Mouse (Mus musculus) thymus, adult 2 months (tissue): Measurements from ENCODE around the gene Eif3k. TPM values are rescaled to one million over a fixed set of nuclear protein-coding genes. Genes with fewer than 3 reads are reported as not detected.
A peak's percentile ranks its signal among the peaks of the same experiment; 100 is the strongest.

Experiments
- DNase-seq: peaks from one replicate; pipeline ENCODE4 v3.0.0; 2021
- H3K27ac ChIP-seq: fragments of 200-500 bp; 2 replicates; pipeline ENCODE4 v1.5.1; 2012; ENCODE audit warnings: low read length, control low read depth; ENCODE audit not compliant: control insufficient read depth, insufficient read depth
- H3K27me3 ChIP-seq: fragments of 200-500 bp; 2 replicates; pipeline ENCODE4 v1.6.1; 2012; ENCODE audit warnings: mild to moderate bottlenecking, low read length, moderate library complexity, mixed read lengths; ENCODE audit not compliant: control insufficient read depth, insufficient read depth
- H3K36me3 ChIP-seq: fragments of 200-500 bp; 2 replicates; pipeline ENCODE4 v1.6.1; 2012; ENCODE audit warnings: mild to moderate bottlenecking, low read length, moderate library complexity; ENCODE audit not compliant: control insufficient read depth, insufficient read depth
- H3K4me1 ChIP-seq: fragments of 200-500 bp; replicated peaks from 2 replicates; pipeline ENCODE4 v1.6.1; 2012; ENCODE audit warnings: low read length; ENCODE audit not compliant: control insufficient read depth, insufficient read depth
- H3K4me3 ChIP-seq: fragments of 200-500 bp; 2 replicates; pipeline ENCODE4 v1.5.1; 2012; ENCODE audit warnings: mild to moderate bottlenecking, low read length, control low read depth, moderate library complexity; ENCODE audit not compliant: control insufficient read depth, insufficient read depth
- CTCF ChIP-seq: fragments of 200-500 bp; IDR thresholded peaks from 2 replicates; pipeline ENCODE4 v1.5.1; 2012; ENCODE audit warnings: mild to moderate bottlenecking, control low read depth, low read length, moderate library complexity, borderline replicate concordance; ENCODE audit not compliant: control insufficient read depth, poor library complexity, insufficient read depth; ENCODE audit errors: extremely low read depth
- POLR2A ChIP-seq: fragments of 200-500 bp; IDR thresholded peaks from 2 replicates; pipeline ENCODE4 v1.6.1; 2012; ENCODE audit warnings: mild to moderate bottlenecking, low read length, control low read depth, moderate library complexity; ENCODE audit not compliant: control insufficient read depth, poor library complexity, insufficient read depth; ENCODE audit errors: extremely low read depth
- WGBS: fragments of 180-500 bp; shearing (Covaris S2); methylation state at CpG from one replicate; pipeline ENCODE4 v1.1.7; 2018; 5-methylcytosine and 5-hydroxymethylcytosine counted together
- polyA plus RNA-seq: library from polyadenylated mRNA; depleted of rRNA; stranded (reverse); fragments of >200 nt; gene quantifications from 2 replicates; pipeline ENCODE4 v1.2.3, GENCODE M21; 2012

Eif3k gene
- polyA plus RNA-seq, 1 experiment = 396 TPM

DNA sequence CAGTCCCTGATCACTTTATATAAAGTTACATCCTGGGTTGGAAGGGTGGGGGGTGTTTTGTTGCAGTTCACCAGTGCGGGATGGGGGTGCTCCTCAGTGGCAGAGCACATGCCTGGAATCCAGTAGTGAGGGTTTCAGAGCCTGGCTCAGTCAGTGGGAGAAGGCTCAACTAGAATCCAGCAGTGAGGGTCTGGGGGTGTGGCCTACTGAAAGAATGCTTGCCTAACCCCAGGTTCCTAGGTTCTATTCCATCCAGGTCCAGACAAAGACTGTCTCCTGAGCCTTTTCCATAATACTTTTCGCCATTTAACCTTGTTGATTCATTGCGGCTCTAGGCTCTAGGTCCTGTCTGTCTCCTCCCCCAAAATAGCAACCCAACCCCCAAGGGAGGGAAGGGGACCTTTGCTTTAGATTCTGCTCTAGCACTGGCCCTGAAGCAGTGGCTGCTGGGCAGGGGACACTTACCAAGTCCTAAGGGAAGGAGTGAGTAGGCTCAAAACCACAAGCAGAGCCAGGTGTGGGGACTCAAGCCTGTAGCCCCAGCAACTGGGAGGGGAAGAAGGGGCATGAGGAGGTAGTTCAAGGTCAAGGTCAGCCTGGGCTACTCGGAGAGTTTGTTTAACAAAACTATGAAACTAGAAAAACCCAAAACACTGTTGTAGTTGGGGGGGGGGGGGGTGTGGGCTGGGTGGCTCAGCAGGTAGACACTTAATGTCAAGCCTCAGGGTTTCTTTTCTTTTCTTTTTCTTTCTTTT, 14.7 kb downstream of the Eif3k start:
- H3K4me1 ChIP-seq = peaks cover 3% of the 10 kb centered on the region
- TF ChIP-seq CTCF (no peak), POLR2A (no peak)
- 90% methylated on average over 4 of the region's 4 CpGs for WGBS
- DNase-seq = no peak
- H3K27me3 ChIP-seq = no peaks in the 10 kb centered on the region
- H3K4me3 ChIP-seq = no peak overlapping the region
- no peak overlapping the region for H3K27ac ChIP-seq
- H3K36me3 ChIP-seq = 0 out of 2 replicates have a peak, but pooled peaks cover 5% of the 10 kb centered on the region

- DNase-seq = no peak
- H3K36me3 ChIP-seq = no peaks in the 10 kb centered on the region
- no peak for TF ChIP-seq POLR2A
- TF ChIP-seq CTCF = no peak
- H3K4me3 ChIP-seq = no peak overlapping the region
- H3K4me1 ChIP-seq = peaks cover 6% of the 10 kb centered on the region
- H3K27ac ChIP-seq = no peak overlapping the region
- H3K27me3 ChIP-seq = no peaks in the 10 kb centered on the region
- 91% methylated on average over 4 of the region's 5 CpGs for WGBS
These were observed 15.5 kb downstream of the Eif3k start for GRCm38 (mm10) chr7:28966181-28966580.

DNA sequence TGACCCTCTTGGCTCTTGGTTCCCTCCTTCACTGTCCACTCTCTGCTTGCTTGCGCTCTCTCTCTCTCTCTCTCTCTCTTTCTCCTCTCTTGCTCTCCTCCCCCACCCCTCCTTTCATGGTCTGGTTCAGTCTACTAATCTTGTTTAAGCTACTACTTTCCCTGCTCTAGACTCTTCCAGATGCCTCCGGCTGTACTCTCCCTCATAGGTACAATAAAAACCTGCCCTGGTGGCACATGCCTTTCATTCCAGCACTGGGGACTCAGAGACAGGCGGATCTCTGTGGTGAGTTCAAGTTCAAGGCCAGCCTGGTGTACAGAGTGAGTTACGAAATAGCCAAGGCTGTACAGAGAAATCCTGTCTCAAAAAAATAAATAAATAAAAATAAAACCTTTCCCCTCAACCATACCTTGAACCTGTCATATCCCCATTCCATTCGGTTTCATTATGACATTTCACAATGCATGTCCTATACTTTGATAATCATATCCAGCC, 16.3 kb downstream of the Eif3k start:
- DNase-seq = no peak
- Histone ChIP-seq H3K4me3 (no peak overlapping the region), H3K4me1 (peaks cover 12% of the 10 kb centered on the region), H3K27me3 (no peaks in the 10 kb centered on the region), H3K36me3 (no peaks in the 10 kb centered on the region), H3K27ac (no peak overlapping the region)
- 95% methylated on average over 5 of the region's 5 CpGs for WGBS
- no peak for TF ChIP-seq POLR2A

DNA sequence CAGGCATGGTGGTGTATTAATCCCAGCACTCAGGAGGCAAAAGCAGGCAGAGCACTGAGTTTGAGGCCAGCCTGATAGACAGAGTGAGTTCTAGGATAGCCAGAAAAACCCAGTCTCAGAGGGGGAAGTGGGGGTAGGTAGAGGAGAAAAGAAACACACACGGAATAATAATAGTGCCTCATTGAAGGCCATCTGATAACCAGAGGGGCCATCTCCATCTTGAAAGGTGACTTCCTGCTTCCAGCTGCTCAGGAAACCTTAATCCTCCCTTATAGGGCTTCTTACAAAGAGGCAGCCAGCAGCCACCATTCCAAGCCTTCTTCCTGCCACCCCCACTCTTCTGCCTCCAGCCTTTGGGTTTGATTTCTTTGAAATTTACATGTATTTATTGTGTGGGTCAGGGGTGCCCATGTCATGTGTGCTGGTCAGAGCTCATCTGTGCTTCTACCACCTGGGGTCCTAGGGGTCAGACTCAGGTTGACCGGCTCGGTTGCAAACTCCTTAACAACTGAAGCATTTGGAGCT, 18.2 kb downstream of the Eif3k start:
- Histone ChIP-seq H3K27me3 (no peaks in the 10 kb centered on the region), H3K36me3 (no peaks in the 10 kb centered on the region), H3K4me1 (peaks cover 19% of the 10 kb centered on the region), H3K4me3 (no peak overlapping the region), H3K27ac (no peak overlapping the region)
- DNase-seq = no peak
- 99% methylated on average over 3 of the region's 3 CpGs for WGBS
- TF ChIP-seq POLR2A = no peak
- no peak for TF ChIP-seq CTCF

GRCm38 (mm10) chr7:28961927-28962670, 19.6 kb downstream of the Eif3k start, which contains the start of gene Actn4:
Gene Actn4 (minus strand): TSS chr7:28962340.
- DNase-seq = peak; percentile 99
- WGBS = under 1% methylated on average over 76 of the region's 76 CpGs
- TF ChIP-seq POLR2A = peak; percentile 98
- TF ChIP-seq CTCF = peak; percentile 57; the same call in 1 of the 2 replicates
- Histone ChIP-seq H3K36me3 (no peaks in the 10 kb centered on the region), H3K27ac (no peak within 1 kb of the TSS), H3K27me3 (no peaks in the 10 kb centered on the region), H3K4me3 (peak within 1 kb of the TSS; percentile 71), H3K4me1 (peaks cover 24% of the 10 kb centered on the region)

DNA sequence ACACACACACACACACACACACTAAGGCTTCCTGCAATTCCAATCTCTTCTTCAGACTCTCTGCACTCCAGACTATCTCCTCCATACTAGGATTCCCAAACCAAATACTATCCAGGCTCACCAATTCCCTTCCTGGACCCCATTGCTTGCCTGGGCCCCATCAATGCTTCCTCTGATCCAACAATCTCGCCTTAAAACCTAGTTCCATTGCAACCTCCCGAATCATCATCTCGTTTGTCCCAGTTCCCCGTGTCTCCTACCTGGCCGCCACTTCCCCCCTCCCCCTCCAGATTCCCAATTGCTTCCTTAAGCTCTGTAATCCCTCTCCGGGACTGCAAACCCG, 20.1 kb downstream of the Eif3k start:
- 2% methylated on average over 7 of the region's 7 CpGs for WGBS
- Histone ChIP-seq H3K4me3 (peak overlapping the region; percentile 71), H3K4me1 (peaks cover 24% of the 10 kb centered on the region), H3K36me3 (no peaks in the 10 kb centered on the region), H3K27ac (no peak overlapping the region), H3K27me3 (no peaks in the 10 kb centered on the region)
- DNase-seq = no peak
- no peak for TF ChIP-seq POLR2A
- TF ChIP-seq CTCF = no peak
